Mouse (Mus musculus): ENCODE results near the gene Rbm8a.

DNA sequence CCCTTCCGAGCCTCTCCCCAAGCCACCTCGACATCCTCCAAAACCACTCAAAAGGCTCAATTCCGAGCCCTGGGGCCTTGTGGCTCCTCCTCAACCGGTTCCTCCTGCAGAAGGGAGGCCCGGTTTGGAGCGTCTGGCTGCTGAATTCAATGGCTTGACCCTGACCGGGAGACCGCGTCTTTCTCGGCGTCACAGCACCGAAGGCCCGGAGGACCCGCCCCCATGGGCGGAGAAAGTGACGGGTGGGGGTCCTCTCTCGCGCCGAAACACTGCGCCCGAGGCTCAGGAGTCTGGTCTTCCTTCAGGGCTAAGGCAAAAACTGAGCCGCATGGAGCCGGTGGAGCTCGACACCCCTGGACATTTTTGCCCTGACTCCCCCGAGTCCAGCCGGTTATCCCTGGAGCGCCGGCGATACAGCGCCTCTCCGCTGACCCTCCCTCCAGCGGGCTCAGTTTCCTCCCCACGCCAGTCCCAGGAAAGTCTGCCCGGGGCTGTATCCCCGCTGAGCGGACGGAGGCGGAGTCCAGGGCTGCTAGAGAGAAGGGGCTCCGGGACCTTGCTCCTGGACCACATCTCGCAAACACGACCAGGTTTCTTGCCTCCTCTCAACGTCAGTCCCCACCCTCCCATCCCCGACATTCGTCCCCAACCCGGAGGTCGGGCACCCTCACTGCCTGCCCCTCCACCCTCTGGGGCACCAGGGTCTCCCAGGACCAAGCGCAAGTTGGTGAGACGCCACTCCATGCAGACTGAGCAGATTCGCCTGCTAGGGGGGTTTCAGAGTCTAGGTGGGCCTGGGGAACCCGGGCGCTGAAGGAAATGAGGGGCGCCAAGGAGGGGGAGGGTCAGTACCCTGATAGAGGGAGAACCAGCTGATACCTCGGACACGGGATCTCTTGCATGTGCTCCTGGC lies 31.3 kb upstream of the Rbm8a start:
- TF ChIP-seq RAD21 (IDR thresholded peaks at IDR 0.05; ENCODE audit: low read depth, low read length) (no peak), GATA1 (IDR thresholded peaks at IDR 0.05; ENCODE audit: low read depth, low read length) (no peak), ZKSCAN1 (IDR thresholded peaks at IDR 0.05; ENCODE audit: low read depth, low read length) (no peak), ELF1 (IDR thresholded peaks at IDR 0.05; ENCODE audit: low read depth, low read length) (no peak), ZC3H11A (IDR thresholded peaks at IDR 0.05; ENCODE audit: low read depth, low read length) (no peak), POLR2A (IDR thresholded peaks at IDR 0.05; ENCODE audit: control insufficient read depth in 1 of 2, insufficient read depth in 1 of 2, low read depth in 1 of 2, low read length in 2 of 2, poor library complexity in 1 of 2) (no peak), MAX (IDR thresholded peaks at IDR 0.05; ENCODE audit: low read length) (no peak)

All from MEL (cell line).